Mouse (Mus musculus): Measurements from ENCODE around the gene Hax1.

The Hax1 gene

GRCm38 (mm10) chr3:89962059-89962750, 36.4 kb downstream of the Hax1 start:
- DNase-seq (ENCODE audit: low read depth, low spot score) = peak; percentile 50

- DNase-seq (ENCODE audit: low read depth, low spot score) = no peak
These were observed 37.1 kb downstream of the Hax1 start for GRCm38 (mm10) chr3:89961436-89961835.

- DNase-seq (ENCODE audit: low read depth, low spot score) = peak; percentile 97
These were observed 38.1 kb downstream of the Hax1 start for GRCm38 (mm10) chr3:89960469-89960868.

DNA sequence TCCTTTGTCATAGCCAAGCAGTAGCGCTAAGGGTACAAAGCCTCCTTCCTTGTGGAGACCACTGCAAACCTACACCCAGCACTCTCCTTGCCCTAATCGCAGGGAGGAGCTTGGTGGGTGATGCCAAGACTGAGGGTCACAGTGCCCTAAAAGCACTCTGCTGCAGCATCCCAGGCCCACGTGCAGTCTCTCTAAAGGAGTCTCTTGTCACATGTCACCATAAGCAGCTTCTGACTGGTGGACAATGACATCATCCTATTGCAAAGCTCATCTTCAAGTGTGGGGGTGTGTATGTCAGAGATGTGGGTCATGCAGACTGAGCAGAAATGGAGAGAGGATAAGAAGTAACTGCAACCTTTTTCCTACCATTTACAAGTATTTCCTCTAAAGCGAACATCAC, 39.1 kb downstream of the Hax1 start:
- DNase-seq (ENCODE audit: low read depth, low spot score) = peak; percentile 96

GRCm38 (mm10) chr3:89957880-89958279, 40.7 kb downstream of the Hax1 start:
- no peak for DNase-seq (ENCODE audit: low read depth, low spot score)

GRCm38 (mm10) chr3:89956177-89956971, 42.2 kb downstream of the Hax1 start:
- DNase-seq (ENCODE audit: low read depth, low spot score) = no peak

DNA sequence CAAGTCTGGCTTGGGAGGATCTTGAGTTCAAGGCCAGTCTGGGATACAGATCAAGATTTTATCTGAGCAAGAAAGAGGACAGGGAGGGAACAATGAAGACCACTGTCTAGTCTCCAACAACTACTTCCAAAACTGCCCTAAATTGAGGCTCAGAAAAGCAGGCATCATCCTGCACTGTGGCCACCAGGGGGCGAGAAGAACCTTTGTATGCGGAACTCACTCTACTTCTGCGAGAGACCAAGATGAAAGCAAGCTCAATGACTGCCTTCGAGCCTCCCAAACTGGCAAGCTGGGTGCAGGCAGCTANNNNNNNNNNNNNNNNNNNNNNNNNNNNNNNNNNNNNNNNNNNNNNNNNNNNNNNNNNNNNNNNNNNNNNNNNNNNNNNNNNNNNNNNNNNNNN, 45.2 kb downstream of the Hax1 start:
- peak; percentile 90 for DNase-seq (ENCODE audit: low read depth, low spot score)

DNA sequence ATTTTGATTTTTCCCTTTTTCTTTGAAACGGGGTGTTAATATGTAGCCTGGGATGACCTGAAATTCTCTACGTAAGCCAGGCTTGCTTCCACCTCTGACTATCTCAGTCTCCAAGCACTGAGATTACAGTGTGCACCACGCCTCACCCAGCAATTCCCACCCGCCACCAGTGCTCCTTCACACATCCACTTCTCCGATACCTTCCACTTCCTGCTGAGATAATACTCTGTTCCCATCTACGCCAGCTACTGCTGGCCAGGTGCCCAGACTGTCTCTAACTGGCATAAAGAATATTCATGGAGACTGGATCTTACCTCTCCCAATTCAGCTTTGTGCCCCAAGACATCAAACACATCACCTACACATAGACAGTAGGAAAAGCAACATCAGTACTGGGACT, 49.9 kb downstream of the Hax1 start:
- peak; percentile 82 for DNase-seq (ENCODE audit: low read depth, low spot score)

- DNase-seq (ENCODE audit: low read depth, low spot score) = no peak
These were observed 50.6 kb downstream of the Hax1 start for GRCm38 (mm10) chr3:89948021-89948420.

Measured in brain, adult 2 months (tissue).